Comparison of ENCODE assay signal across 18 mouse cellular contexts in genomic region chr9:107443324-107443723, GRCm38 (mm10). TPM values are rescaled to one million over a fixed set of nuclear protein-coding genes. Genes with fewer than 3 reads are reported as not detected.
A peak's percentile ranks its signal among the peaks of the same experiment; 100 is the strongest.
DNase-seq lines count a peak whose midpoint lies in the region; ATAC-seq and TF ChIP-seq lines count a peak whose summit lies in the region.
"Had no signal": no experiment of that assay in that cellular context is flagged by ENCODE, and none has a peak within 500 bp of the region (broad histone marks: within the 10 kb centered on the region; RNA-seq: fewer than 3 reads in every experiment).

No protein-coding gene starts in this region.

- H3K9ac ChIP-seq in forebrain, embryonic 16.5 days (replicated peaks; ENCODE audit: low read depth, low read length): no peak overlapping the region
- peak overlapping the region; percentile 49 for H3K9ac ChIP-seq in midbrain, embryonic 13.5 days (replicated peaks)
- H3K9ac ChIP-seq in hindbrain, embryonic 12.5 days: no peak overlapping the region
- H3K9ac ChIP-seq in midbrain, postnatal 0 days (replicated peaks; ENCODE audit: low read length, poor library complexity, severe bottlenecking): no peak overlapping the region
- H3K9ac ChIP-seq: lung, embryonic 15.5 days had no signal

- H3K9me3 ChIP-seq in forebrain, embryonic 10.5 days: no peaks in the 10 kb centered on the region; the same call in 1 of the 2 replicates
- H3K9me3 ChIP-seq in forebrain, embryonic 16.5 days (ENCODE audit: control insufficient read depth, low read length): no peaks in the 10 kb centered on the region
- H3K9me3 ChIP-seq in midbrain, embryonic 13.5 days: no peaks in the 10 kb centered on the region
- no peaks in the 10 kb centered on the region for H3K9me3 ChIP-seq in midbrain, embryonic 10.5 days (replicated peaks)
- no peaks in the 10 kb centered on the region for H3K9me3 ChIP-seq in hindbrain, embryonic 12.5 days (replicated peaks)
- H3K9me3 ChIP-seq in midbrain, postnatal 0 days (ENCODE audit: low read length): no peaks in the 10 kb centered on the region
- H3K9me3 ChIP-seq: lung, embryonic 15.5 days had no signal

- TF ChIP-seq CTCF in midbrain, postnatal 0 days (IDR thresholded peaks at IDR 0.05): no peak

- H3K4me2 ChIP-seq in forebrain, embryonic 16.5 days (ENCODE audit: low read length): no peak overlapping the region
- H3K4me2 ChIP-seq in midbrain, embryonic 13.5 days (replicated peaks): no peak overlapping the region
- H3K4me2 ChIP-seq in hindbrain, embryonic 12.5 days (replicated peaks): no peak overlapping the region
- H3K4me2 ChIP-seq in midbrain, postnatal 0 days (ENCODE audit: low read depth, low read length, poor library complexity, severe bottlenecking): no peak overlapping the region
- H3K4me2 ChIP-seq: lung, embryonic 15.5 days had no signal

- no peak for ATAC-seq in forebrain, embryonic 16.5 days
- ATAC-seq in midbrain, embryonic 13.5 days: no peak
- ATAC-seq in hindbrain, embryonic 12.5 days (ENCODE audit: low FRiP score): no peak
- ATAC-seq in midbrain, postnatal 0 days (ENCODE audit: low FRiP score): no peak
- ATAC-seq: Patski had no signal

- no peak overlapping the region for H3K4me3 ChIP-seq in forebrain, embryonic 10.5 days
- no peak overlapping the region for H3K4me3 ChIP-seq in forebrain, embryonic 16.5 days (replicated peaks; ENCODE audit: low read length)
- no peak overlapping the region for H3K4me3 ChIP-seq in midbrain, embryonic 13.5 days (replicated peaks)
- no peak overlapping the region for H3K4me3 ChIP-seq in midbrain, embryonic 10.5 days
- no peak overlapping the region for H3K4me3 ChIP-seq in hindbrain, embryonic 12.5 days
- H3K4me3 ChIP-seq in midbrain, postnatal 0 days (ENCODE audit: low read depth, low read length): no peak overlapping the region
- H3K4me3 ChIP-seq: lung, embryonic 15.5 days had no signal

- no peaks in the 10 kb centered on the region for H3K27me3 ChIP-seq in forebrain, embryonic 10.5 days (ENCODE audit: poor library complexity, severe bottlenecking)
- H3K27me3 ChIP-seq in forebrain, embryonic 16.5 days (replicated peaks; ENCODE audit: control insufficient read depth, insufficient read depth, low read length): peaks cover 24% of the 10 kb centered on the region
- H3K27me3 ChIP-seq in midbrain, embryonic 13.5 days: no peaks in the 10 kb centered on the region
- H3K27me3 ChIP-seq in midbrain, embryonic 10.5 days (ENCODE audit: low read depth, poor library complexity, severe bottlenecking): peaks cover 19% of the 10 kb centered on the region
- H3K27me3 ChIP-seq in hindbrain, embryonic 12.5 days: no peaks in the 10 kb centered on the region
- H3K27me3 ChIP-seq in midbrain, postnatal 0 days (ENCODE audit: insufficient read depth, low read length): no peaks in the 10 kb centered on the region
- H3K27me3 ChIP-seq: lung, embryonic 15.5 days had no signal

- peak overlapping the region; percentile 62 for H3K27ac ChIP-seq in forebrain, embryonic 10.5 days
- H3K27ac ChIP-seq in forebrain, embryonic 16.5 days (ENCODE audit: low read length): no peak overlapping the region
- peak overlapping the region; percentile 75 for H3K27ac ChIP-seq in midbrain, embryonic 13.5 days
- H3K27ac ChIP-seq in midbrain, embryonic 10.5 days (replicated peaks): no peak overlapping the region
- peak overlapping the region; percentile 73 for H3K27ac ChIP-seq in hindbrain, embryonic 12.5 days
- peak overlapping the region; percentile 44 for H3K27ac ChIP-seq in midbrain, postnatal 0 days (ENCODE audit: low read depth, low read length)
- H3K27ac ChIP-seq: lung, embryonic 15.5 days had no signal

- H3K4me1 ChIP-seq in forebrain, embryonic 10.5 days: peaks cover 51% of the 10 kb centered on the region
- H3K4me1 ChIP-seq in forebrain, embryonic 16.5 days (replicated peaks; ENCODE audit: control insufficient read depth, insufficient read depth, low read length): peaks cover 15% of the 10 kb centered on the region
- peaks cover 60% of the 10 kb centered on the region for H3K4me1 ChIP-seq in midbrain, embryonic 13.5 days (replicated peaks)
- peaks cover 55% of the 10 kb centered on the region for H3K4me1 ChIP-seq in midbrain, embryonic 10.5 days
- peaks cover 45% of the 10 kb centered on the region for H3K4me1 ChIP-seq in hindbrain, embryonic 12.5 days
- peaks cover 14% of the 10 kb centered on the region; the same call in 1 of the 2 replicates for H3K4me1 ChIP-seq in midbrain, postnatal 0 days (ENCODE audit: insufficient read depth, low read length)
- H3K4me1 ChIP-seq: lung, embryonic 15.5 days had no signal

- H3K36me3 ChIP-seq in forebrain, embryonic 10.5 days (replicated peaks): no peaks in the 10 kb centered on the region
- H3K36me3 ChIP-seq in forebrain, embryonic 16.5 days (ENCODE audit: control insufficient read depth, insufficient read depth): no peaks in the 10 kb centered on the region
- no peaks in the 10 kb centered on the region for H3K36me3 ChIP-seq in midbrain, embryonic 13.5 days
- no peaks in the 10 kb centered on the region for H3K36me3 ChIP-seq in midbrain, embryonic 10.5 days
- H3K36me3 ChIP-seq in hindbrain, embryonic 12.5 days: no peaks in the 10 kb centered on the region
- no peaks in the 10 kb centered on the region for H3K36me3 ChIP-seq in midbrain, postnatal 0 days (ENCODE audit: insufficient read depth, low read length)
- H3K36me3 ChIP-seq: lung, embryonic 15.5 days had no signal

- 68% methylated on average over 12 of the region's 12 CpGs for WGBS in forebrain, embryonic 10.5 days
- WGBS in forebrain, embryonic 16.5 days: 48% methylated on average over 12 of the region's 12 CpGs
- 49% methylated on average over 12 of the region's 12 CpGs for WGBS in midbrain, embryonic 13.5 days
- 73% methylated on average over 12 of the region's 12 CpGs for WGBS in midbrain, embryonic 10.5 days
- WGBS in hindbrain, embryonic 12.5 days: 58% methylated on average over 12 of the region's 12 CpGs
- 41% methylated on average over 12 of the region's 12 CpGs for WGBS in midbrain, postnatal 0 days

- DNase-seq in forebrain, embryonic 10.5 days (ENCODE audit: extremely low spot score, low spot score): no peak
- no peak for DNase-seq in midbrain, embryonic 10.5 days (ENCODE audit: low spot score)
- DNase-seq in midbrain, postnatal 0 days (ENCODE audit: low spot score): no peak
- no peak for DNase-seq in lung, postnatal 25 days (ENCODE audit: low spot score)
- no peak for DNase-seq in thymus, postnatal 25 days
- DNase-seq: adrenal gland, postnatal 36 days; cerebellum, postnatal 25 days; heart, adult 11 months; heart, postnatal 14 days; kidney, adult 18-20 months; kidney, postnatal 36 days; thymus, postnatal 4 days had no signal

RNA-seq across cellular contexts. Expression of gene Cacna2d2, which starts 43.9 kb away (rescaled TPM):
- polyA plus RNA-seq in forebrain, embryonic 10.5 days (2016; fragmentation: Nextera tagmentation; extraction: Ambion mirVana): 1.0 and 1.2 TPM in 2 replicates
- 3.6 and 5.8 TPM in 2 replicates for polyA plus RNA-seq in forebrain, embryonic 16.5 days (2015; fragmentation: Nextera tagmentation; extraction: Ambion mirVana)
- 5.9 and 7.1 TPM in 2 replicates for polyA plus RNA-seq in midbrain, embryonic 13.5 days (2015; fragmentation: Nextera tagmentation; extraction: Ambion mirVana)
- polyA plus RNA-seq in midbrain, embryonic 10.5 days (2016; fragmentation: Nextera tagmentation; extraction: Ambion mirVana): 1.00 and 1.7 TPM in 2 replicates
- 4.6 and 4.7 TPM in 2 replicates for polyA plus RNA-seq in hindbrain, embryonic 12.5 days (2016; fragmentation: Nextera tagmentation; extraction: Ambion mirVana)
- total RNA-seq in midbrain, postnatal 0 days (2014; rRNA removed): 138 and 191 TPM in 2 replicates
- polyA plus RNA-seq in midbrain, postnatal 0 days (2015; fragmentation: Nextera tagmentation; extraction: Ambion mirVana): 8.4 and 9.0 TPM in 2 replicates
- total RNA-seq: liver, adult 2 months had no signal
- polyA plus RNA-seq: liver, adult 2 months had no signal

Comparison
In these comparisons a context has a peak if more than half of its experiments do, and no peak if none do; other contexts are left out.
1. H3K27ac ChIP-seq: peak in forebrain, embryonic 10.5 days (single experiment), midbrain, embryonic 13.5 days (single experiment), hindbrain, embryonic 12.5 days (single experiment) and midbrain, postnatal 0 days (single experiment); none in forebrain, embryonic 16.5 days (single experiment) and midbrain, embryonic 10.5 days (single experiment).